Mouse (Mus musculus) skeletal muscle tissue, adult 2 months (tissue): ENCODE measurements around the gene Rergl.

Experiments
- DNase-seq: peaks from one replicate; pipeline ENCODE4 v3.0.0-alpha.2; 2012; ENCODE audit warnings: low read depth, low spot score

Gene Rergl

DNA sequence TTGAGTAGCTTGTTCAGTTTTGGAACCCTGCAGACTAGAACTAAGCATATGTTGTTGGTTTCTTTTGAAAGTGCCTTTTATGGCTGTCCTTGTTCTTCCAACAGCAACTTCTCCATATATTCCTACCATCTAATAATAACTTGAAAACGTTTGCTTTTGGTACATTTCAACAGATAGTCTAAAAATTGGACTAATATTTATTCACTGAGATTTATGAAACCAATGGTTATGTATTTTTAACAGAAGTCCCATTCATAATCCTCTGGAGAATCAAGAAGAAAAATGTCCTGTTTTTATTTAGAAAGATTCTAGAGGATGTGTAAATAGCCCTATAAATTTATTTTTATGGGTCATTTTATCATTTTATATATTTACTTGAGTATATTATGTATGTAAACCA lies at the start of gene Rergl:
TSS of gene Rergl (minus strand) at position 101 of the 400 bp plus-strand sequence.
- DNase-seq: no peak

DNA sequence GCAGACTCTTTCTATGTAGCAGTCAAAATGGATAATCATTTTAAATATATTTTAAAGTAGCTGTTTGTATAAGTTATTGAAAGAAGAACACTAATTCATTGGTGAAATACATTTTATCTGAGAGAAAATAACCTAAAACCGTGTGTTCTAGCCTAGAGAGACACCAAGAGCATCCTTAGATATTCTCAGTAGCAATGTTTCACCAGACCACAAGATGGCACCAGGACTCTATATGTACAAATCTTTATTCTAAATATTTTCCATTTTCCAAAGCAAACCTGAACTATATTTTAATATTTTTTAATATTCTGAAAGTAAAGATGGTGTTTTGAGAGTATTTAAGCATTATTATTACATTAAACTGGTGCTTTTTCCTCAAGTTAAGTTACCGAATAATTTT lies 36.7 kb upstream of the Rergl start:
- no peak for DNase-seq

DNA sequence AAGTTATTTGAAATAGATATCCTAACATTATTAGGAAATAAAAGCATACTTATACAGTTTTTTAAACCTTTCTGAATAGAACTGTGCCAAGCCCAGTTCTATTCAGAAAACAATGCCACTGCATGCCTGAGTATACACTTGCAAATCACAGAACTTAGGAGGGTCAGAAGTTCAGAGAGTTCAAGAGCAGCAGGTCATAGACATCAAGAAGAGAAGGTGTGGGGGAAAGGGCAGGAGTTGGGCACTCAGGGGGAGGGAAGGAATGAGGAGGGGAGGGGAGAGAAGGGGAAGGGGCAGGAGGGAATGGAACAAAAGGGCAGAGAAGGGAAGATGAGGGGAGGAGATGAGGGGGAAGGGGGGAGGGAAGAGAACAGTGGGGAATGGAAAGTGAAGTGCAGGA lies 23.6 kb upstream of the Rergl start:
- no peak for DNase-seq

- DNase-seq: no peak
These were observed 22.5 kb upstream of the Rergl start for GRCm38 (mm10) chr6:139524288-139524687.

- peak; percentile 1 for DNase-seq
These were observed 13.2 kb upstream of the Rergl start for GRCm38 (mm10) chr6:139514938-139515510.

DNA sequence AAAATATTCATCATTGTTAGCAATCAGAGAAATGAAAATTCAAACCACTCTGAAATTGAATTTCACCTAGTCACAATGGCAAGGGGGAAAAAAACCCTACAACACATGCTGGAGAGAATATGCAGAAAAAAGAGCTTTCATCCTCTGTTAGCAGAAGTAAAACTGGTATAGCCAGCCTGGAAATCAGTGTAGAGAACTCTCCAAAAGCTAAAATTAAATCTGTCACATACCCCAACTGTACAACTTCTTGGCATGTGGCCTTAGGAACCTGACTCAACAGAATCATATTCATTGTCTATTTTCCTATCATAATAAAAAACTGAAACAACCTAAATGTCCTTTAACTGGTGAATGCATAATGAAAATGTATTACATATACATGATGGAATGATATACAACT lies 22.0 kb downstream of the Rergl start:
- DNase-seq: no peak

- peak; percentile 6 for DNase-seq
These were observed 36.8 kb downstream of the Rergl start for GRCm38 (mm10) chr6:139464980-139465379.

GRCm38 (mm10) chr6:139464292-139464691 lies 37.5 kb downstream of the Rergl start:
- no peak for DNase-seq

GRCm38 (mm10) chr6:139461094-139461493 lies 40.7 kb downstream of the Rergl start:
- no peak for DNase-seq

DNA sequence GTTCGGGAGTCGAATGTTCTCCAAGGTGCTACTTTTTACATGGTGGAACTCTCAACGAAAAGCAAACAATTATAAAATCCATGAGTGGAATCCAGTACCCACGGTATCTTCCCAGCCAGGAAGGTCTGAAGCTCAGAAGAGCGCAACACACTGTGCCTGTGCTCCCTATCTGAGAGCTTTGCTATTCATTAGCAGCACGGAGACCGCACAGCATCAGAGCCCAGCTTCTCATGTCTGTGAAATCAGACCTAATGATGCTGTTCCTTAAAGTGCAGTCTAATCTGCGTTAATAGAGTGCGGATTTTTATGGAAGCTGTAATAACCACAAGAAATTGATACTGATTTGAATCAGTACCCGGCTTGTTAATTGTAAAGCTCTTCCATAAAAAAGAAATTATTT lies 41.3 kb downstream of the Rergl start:
- no peak for DNase-seq

DNA sequence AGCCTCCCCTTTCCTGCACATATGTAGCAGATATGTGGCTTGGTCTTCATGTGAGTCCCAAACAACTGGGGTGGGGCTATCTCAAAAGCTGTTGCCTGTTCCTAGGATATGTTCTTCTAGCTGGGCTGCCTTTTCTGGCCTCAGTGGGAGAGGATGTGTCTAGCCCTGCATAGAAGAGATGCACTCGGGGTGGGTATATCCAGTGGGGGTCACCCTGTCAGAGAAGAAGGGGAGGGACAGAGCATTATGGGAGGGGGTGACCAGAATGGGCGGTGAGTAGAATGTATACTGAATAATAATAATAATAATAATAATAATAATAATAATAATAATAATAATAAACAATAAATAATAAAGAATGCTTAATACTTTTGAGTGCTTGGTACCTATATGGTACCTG lies 57.8 kb downstream of the Rergl start:
- no peak for DNase-seq
